Mouse (Mus musculus) kidney, adult 2 months (tissue): ENCODE data around the gene Dnah8.

ENCODE experiments used
- CTCF ChIP-seq: fragments of 200-500 bp; conservative IDR thresholded peaks from 2 replicates; pipeline ENCODE4 v1.5.1; 2011; ENCODE audit warnings: low read depth, mild to moderate bottlenecking, control low read depth, low read length, moderate library complexity, mixed read lengths; ENCODE audit not compliant: insufficient read depth, insufficient read length
- POLR2A ChIP-seq: fragments of 200-500 bp; IDR thresholded peaks from one replicate; pipeline ENCODE4 v1.6.1; 2011; ENCODE audit warnings: low read depth, low read length, control low read depth

DNA sequence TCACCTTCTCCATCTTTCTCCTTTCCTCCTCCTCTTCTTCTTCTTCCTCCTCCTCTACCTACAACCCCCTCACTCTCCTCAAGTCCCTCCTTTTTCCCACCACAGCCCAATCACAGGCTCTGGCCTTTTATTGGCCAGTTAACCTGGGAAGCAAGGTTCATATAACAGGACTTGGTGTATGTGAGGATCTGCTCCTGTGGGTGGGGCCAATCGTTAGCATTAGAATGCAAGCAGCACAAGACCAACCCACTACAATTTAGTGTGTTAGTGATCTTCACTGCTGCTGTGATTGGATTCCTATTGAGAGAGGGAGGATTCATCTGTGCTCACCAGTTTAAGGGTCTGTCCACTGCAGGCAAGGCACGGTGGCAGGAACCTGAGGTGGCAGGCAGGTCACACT lies 14.8 kb downstream of the Dnah8 start:
- no peak for TF ChIP-seq POLR2A
- TF ChIP-seq CTCF = no peak
